Mouse (Mus musculus) brain, adult 2 months (tissue): ENCODE data around the gene Cd4.
"Not testable (repeated sequence)": the region's sequence is repeated elsewhere in the genome, so short reads cannot be mapped to it uniquely, and the experiment has no call there.

ENCODE experiments used
- DNase-seq: peaks from one replicate; pipeline ENCODE4 v3.0.0; 2011; ENCODE audit warnings: low read depth, low spot score

Gene Cd4

DNA sequence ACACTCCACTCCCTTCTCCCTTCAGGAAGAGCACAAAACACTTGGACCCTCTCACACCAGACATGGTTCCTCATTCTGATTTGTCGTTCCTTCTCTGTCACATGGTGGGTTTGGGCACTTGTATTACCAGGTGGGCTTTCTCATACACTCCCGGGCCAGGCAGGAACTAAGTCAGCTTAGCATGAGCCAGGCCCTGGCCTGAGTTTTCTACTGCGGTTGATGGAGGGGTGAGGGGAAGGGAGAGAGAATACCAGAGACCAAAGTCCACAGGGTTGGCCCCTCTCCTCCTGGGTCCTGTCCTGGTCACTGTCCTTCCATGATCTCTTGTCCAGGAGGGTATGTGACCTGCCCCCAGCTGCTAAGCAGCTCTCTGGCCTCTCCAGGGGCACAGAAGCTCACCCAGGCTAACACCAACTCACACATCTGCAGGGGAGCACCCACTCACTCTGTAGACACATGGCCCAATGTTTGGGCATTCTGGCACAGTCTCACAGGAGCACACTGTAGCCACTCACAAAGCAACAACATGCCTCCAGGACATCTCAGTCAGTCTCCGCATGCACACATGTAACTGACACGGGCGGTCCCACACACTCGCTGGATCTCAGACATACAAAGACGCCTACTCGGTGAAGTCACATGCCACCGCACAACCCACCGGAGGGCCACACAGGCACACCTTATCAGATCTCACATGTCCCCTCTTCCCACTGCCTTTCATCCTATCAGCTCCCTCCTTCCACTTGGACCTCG is 28.1 kb upstream of the Cd4 start:
- peak; percentile 85 for DNase-seq

- DNase-seq, result peak; percentile 59
Observed at GRCm38 (mm10) chr6:124915160-124915941, 27.3 kb upstream of the Cd4 start.

- no peak for DNase-seq
Observed at GRCm38 (mm10) chr6:124914511-124914910, 26.5 kb upstream of the Cd4 start.

GRCm38 (mm10) chr6:124913721-124914285 is 25.8 kb upstream of the Cd4 start:
- DNase-seq, result no peak

DNA sequence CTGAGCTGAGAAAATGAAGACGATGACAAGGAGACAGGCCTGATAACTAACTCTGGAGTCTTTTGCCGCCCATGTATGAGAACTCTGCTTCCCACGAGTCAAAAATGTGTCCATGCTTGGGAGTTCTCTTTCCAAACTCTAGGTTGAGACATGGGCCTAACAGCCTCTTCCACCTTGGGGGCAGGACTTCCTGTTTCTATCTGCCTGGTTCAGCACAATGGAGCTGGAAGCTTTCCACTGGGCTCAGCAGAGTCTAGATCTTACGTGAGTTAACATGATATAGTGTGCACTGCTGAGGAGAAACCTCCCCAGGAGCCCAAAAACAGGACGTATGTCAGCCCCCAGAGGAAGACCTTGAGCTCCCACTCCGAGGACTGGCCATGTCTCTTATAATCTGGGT is 25.2 kb upstream of the Cd4 start:
- DNase-seq, result peak; percentile 49

GRCm38 (mm10) chr6:124911533-124912218 is 23.7 kb upstream of the Cd4 start, which contains the start of gene Lag3:
Gene Lag3 (minus strand): TSS chr6:124911705.
- no peak for DNase-seq

GRCm38 (mm10) chr6:124910032-124910431 is 22.0 kb upstream of the Cd4 start:
- DNase-seq, result peak; percentile 27

GRCm38 (mm10) chr6:124907767-124908166 is 19.7 kb upstream of the Cd4 start:
- DNase-seq, result no peak

GRCm38 (mm10) chr6:124904991-124905860 is 17.2 kb upstream of the Cd4 start:
- peak; percentile 39 for DNase-seq

DNA sequence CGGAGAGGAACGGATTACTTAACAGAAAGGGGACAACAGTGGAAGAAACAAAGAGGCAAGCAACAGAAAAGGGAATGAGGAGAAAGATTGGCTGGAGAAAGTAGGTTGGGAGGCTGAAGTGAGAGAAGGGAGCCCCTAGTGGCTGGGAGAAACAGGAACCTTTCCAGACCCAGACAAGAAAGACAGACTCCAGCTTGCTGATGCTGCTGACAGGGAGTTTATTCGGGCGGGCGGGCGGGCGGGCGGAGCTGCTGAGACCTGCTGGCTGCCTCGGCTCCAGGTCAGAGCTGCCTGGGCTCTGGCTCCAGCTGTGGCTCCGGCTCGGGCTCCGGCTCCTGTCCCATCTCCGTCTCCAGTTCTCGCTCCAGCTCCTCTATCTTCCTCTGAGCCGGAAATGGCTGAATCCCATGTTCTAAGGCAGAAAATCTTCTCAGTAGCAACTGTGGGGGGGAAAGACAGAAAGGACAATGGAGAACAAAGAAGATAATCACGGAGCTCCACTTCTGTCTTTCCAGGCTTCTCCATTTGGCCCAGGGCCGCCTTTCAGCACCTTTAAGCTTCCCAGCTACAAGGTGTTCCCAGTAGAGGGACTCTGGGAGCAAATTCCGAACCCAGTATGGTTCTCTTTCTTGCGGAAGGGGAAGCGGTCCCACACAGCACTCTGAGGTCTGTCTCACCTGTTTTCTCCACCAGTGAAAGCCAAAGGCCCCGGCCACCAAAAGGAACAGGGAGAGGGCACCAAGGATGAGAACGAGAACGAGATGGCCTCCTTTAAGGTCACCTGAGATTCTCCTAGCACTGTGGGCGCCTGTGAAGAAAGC is 16.4 kb upstream of the Cd4 start:
- DNase-seq, result peak; percentile 97

GRCm38 (mm10) chr6:124903580-124904151 is 15.6 kb upstream of the Cd4 start:
- peak; percentile 97 for DNase-seq

GRCm38 (mm10) chr6:124901851-124902250 is 13.8 kb upstream of the Cd4 start:
- no peak for DNase-seq

- DNase-seq, result peak; percentile 63
Observed at GRCm38 (mm10) chr6:124900801-124901480, 12.9 kb upstream of the Cd4 start.

DNA sequence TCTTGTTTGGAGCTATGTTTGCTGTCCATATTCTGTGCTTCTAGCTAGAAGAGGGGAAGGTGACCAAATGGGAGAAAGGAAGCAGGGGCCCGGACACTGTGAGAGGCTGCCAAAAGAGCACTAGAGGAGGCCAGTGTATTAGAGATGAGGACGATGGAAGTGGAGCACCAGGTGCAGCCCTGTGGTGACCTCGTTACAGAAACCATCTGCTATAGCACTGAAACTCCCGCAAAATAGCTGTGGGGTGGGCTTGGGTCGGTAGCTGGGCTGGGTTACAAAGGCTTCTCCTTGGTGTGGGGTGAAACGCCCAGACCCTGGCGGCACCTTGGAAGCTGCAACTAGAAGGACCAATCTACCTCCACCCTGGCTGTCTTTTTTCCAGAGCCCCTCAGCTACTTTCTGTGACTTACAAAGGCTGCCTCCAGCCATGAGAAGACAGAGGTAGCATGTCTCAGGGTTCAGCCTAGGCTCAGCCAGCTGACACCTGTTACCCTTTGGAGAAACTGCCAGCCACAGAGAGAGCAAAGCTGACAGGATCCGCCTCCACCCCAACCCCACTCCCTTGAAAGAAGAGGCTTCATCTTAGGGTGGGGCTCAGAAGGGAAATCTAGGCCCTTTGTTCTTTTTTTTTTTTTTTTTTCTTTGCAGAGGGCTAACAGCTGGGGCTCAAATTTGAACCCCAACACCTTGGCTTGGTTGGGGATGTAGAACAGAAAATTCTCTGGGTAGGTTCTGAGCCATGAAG is 12.2 kb upstream of the Cd4 start:
- peak; percentile 51 for DNase-seq

DNA sequence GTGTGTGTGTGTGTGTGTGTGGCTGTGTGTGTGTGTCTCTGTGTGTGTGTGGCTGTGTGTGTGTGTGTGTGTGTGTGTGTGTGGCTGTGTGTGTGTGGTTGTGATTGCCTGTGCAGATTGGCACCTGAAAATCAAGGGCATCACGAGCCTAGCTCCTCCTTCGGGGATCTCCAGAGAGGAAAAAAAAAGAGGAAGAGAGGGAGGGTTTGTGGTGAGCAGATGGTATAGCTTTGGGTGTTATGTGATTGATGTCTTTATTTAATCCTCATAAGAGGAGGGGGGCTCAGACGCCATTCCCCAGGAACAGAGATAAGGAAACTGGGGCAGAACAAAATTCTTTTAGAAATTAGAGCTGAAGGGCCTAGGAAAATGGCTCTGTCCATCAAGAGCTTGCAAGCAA is 10.3 kb upstream of the Cd4 start:
- DNase-seq, result no peak

DNA sequence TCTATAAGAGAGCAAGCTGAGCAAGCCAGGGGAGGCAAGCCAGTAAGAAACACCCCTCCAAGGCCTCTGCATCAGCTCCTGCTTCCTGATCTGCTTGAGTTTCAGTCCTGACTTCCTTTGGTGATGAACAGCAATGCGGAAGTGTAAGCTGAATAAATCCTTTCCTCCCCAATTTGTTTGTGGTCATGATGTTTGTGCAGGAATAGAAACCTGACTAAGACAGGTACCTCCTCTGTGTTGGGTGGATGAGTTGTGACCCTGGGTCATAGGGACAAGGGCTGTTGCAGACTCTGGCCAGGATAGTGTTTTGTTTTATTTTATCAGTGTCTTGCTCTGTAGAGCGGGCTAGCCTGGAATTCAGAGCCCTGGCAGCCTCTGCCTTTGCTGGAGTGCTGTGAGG is 6.1 kb upstream of the Cd4 start:
- DNase-seq, result not testable (repeated sequence)

DNA sequence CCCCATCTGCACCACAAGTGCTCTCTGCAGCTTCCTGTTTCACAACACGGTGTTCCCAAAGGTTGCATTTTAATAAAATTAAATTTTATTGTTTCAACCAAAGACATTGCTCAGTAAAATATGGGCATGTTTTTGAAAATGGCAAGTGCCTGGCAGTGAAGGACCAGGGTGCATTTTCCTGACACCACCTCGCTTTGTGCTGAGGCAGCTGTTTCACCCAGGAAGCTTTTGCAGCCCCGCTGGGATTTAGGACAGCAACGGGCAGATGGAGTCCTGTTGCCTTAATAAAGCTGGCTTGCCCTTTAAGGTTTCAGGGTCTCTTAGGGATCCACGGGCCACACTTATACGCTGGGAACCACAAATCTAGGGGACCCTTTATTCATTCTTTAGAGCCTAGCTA is 3.0 kb upstream of the Cd4 start:
- DNase-seq, result no peak

- no peak for DNase-seq
Observed at GRCm38 (mm10) chr6:124888555-124889125, 619 bp upstream of the Cd4 start.
